Mouse (Mus musculus) yolk sac, embryonic 10.5 days (tissue): Measurements from ENCODE around the gene Gprin2.
A peak's percentile ranks its signal among the peaks of the same experiment; 100 is the strongest.

Experiments
- DNase-seq: peaks from one replicate; pipeline ENCODE4 v3.0.0-alpha.2; 2017; ENCODE audit warnings: low spot score

Gprin2 gene

GRCm38 (mm10) chr14:34200738-34201230 is 669 bp downstream of the Gprin2 start:
- DNase-seq: no peak

- DNase-seq: no peak
These were observed 4.7 kb downstream of the Gprin2 start for GRCm38 (mm10) chr14:34196706-34197105.

GRCm38 (mm10) chr14:34195466-34195865 is 6.0 kb downstream of the Gprin2 start:
- no peak for DNase-seq

- no peak for DNase-seq
These were observed 7.6 kb downstream of the Gprin2 start for GRCm38 (mm10) chr14:34193879-34194278.

- DNase-seq: peak; percentile 29
These were observed 11.1 kb downstream of the Gprin2 start for GRCm38 (mm10) chr14:34190361-34190760.

- peak; percentile 20 for DNase-seq
These were observed 12.8 kb downstream of the Gprin2 start for GRCm38 (mm10) chr14:34188629-34189028.

- DNase-seq: no peak
These were observed 18.4 kb downstream of the Gprin2 start for GRCm38 (mm10) chr14:34183101-34183500.

GRCm38 (mm10) chr14:34179351-34179750 is 22.1 kb downstream of the Gprin2 start:
- no peak for DNase-seq

- no peak for DNase-seq
These were observed 30.3 kb downstream of the Gprin2 start for GRCm38 (mm10) chr14:34171107-34171506.

GRCm38 (mm10) chr14:34155752-34156151 is 45.7 kb downstream of the Gprin2 start:
- no peak for DNase-seq

GRCm38 (mm10) chr14:34154601-34155337 is 46.7 kb downstream of the Gprin2 start:
- peak; percentile 5 for DNase-seq

GRCm38 (mm10) chr14:34152342-34152741 is 49.1 kb downstream of the Gprin2 start, which contains the start of gene Npy4r:
Npy4r (minus strand) TSS chr14:34152489.
- DNase-seq: peak; percentile 61

- no peak for DNase-seq
These were observed 58.5 kb downstream of the Gprin2 start for GRCm38 (mm10) chr14:34142915-34143314.

- DNase-seq: no peak
These were observed 59.1 kb downstream of the Gprin2 start for GRCm38 (mm10) chr14:34142316-34142715.

GRCm38 (mm10) chr14:34139671-34140664 is 61.5 kb downstream of the Gprin2 start:
- DNase-seq: no peak
